Mouse (Mus musculus) myocyte (in vitro differentiated cells): Measurements from ENCODE around the gene Olfr1444. TPM values are rescaled to one million over a fixed set of nuclear protein-coding genes. Genes with fewer than 3 reads are reported as not detected.

Experiments used
- H3K27me3 ChIP-seq: one replicate; pipeline ENCODE4 v1.6.1; 2011; ENCODE audit not compliant: control insufficient read depth, insufficient read depth, insufficient read length
- H3K36me3 ChIP-seq: one replicate; pipeline ENCODE4 v1.6.1; 2011; ENCODE audit not compliant: control insufficient read depth, insufficient read depth
- H3K4me2 ChIP-seq: one replicate; pipeline ENCODE4 v1.6.1; 2011; ENCODE audit warnings: low read depth, control low read depth
- H3K4me3 ChIP-seq: one replicate; pipeline ENCODE4 v1.5.1; 2011; ENCODE audit warnings: mild to moderate bottlenecking, control low read depth, moderate library complexity
- H3K79me2 ChIP-seq: one replicate; pipeline ENCODE4 v1.6.1; 2011; ENCODE audit not compliant: control insufficient read depth, insufficient read depth
- H3ac ChIP-seq: one replicate; pipeline ENCODE4 v1.6.1; 2011; ENCODE audit not compliant: control insufficient read depth, insufficient read length
- CEBPB ChIP-seq: IDR thresholded peaks from 2 replicates; pipeline ENCODE4 v1.6.1; 2011; ENCODE audit warnings: mild to moderate bottlenecking, moderate library complexity; ENCODE audit not compliant: poor library complexity, insufficient read depth, severe bottlenecking
- E2F4 ChIP-seq: IDR thresholded peaks from one replicate; pipeline ENCODE4 v1.6.1; 2011; ENCODE audit warnings: mild to moderate bottlenecking, control low read depth, moderate library complexity; ENCODE audit not compliant: insufficient read depth
- MAX ChIP-seq: IDR thresholded peaks from one replicate; pipeline ENCODE4 v1.6.1; 2011; ENCODE audit warnings: low read depth, mild to moderate bottlenecking, control low read depth
- MYOD1 ChIP-seq, 3 experiments: IDR thresholded peaks; one replicate each; pipeline ENCODE4 v1.6.1; 2011; ENCODE audit warnings: control low read depth in 2 of 3, low read depth in 2 of 3, mild to moderate bottlenecking in 2 of 3, moderate library complexity in 1 of 3; ENCODE audit not compliant: insufficient read length in 2 of 3, control insufficient read depth in 1 of 3
- MYOG ChIP-seq, 3 experiments: IDR thresholded peaks; one replicate each; pipeline ENCODE4 v1.6.1; 2011; ENCODE audit warnings: control low read depth in 2 of 3, low read depth in 2 of 3, mild to moderate bottlenecking in 2 of 3; ENCODE audit not compliant: insufficient read length in 2 of 3, control insufficient read depth in 1 of 3, insufficient read depth in 1 of 3
- POLR2A ChIP-seq: IDR thresholded peaks from one replicate; pipeline ENCODE4 v1.6.1; 2011; ENCODE audit warnings: low read depth, mild to moderate bottlenecking, control low read depth, moderate library complexity; ENCODE audit not compliant: insufficient read length
- POLR2AphosphoS2 ChIP-seq: IDR thresholded peaks from one replicate; pipeline ENCODE4 v1.6.1; 2011; ENCODE audit warnings: low read depth, control low read depth; ENCODE audit not compliant: insufficient read length
- REST ChIP-seq: IDR thresholded peaks from one replicate; pipeline ENCODE4 v1.6.1; 2011; ENCODE audit warnings: mild to moderate bottlenecking, control low read depth, moderate library complexity; ENCODE audit not compliant: insufficient read depth, insufficient read length
- SRF ChIP-seq: IDR thresholded peaks from one replicate; pipeline ENCODE4 v1.6.1; 2011; ENCODE audit warnings: low read depth; ENCODE audit not compliant: control insufficient read depth, insufficient read length
- TCF12 ChIP-seq: IDR thresholded peaks from one replicate; pipeline ENCODE4 v1.6.1; 2011; ENCODE audit warnings: mild to moderate bottlenecking, control low read depth; ENCODE audit not compliant: poor library complexity, insufficient read depth, severe bottlenecking
- TCF3 ChIP-seq: IDR thresholded peaks from one replicate; pipeline ENCODE4 v1.6.1; 2011; ENCODE audit warnings: low read depth, control low read depth; ENCODE audit not compliant: insufficient read length
- USF1 ChIP-seq: IDR thresholded peaks from one replicate; pipeline ENCODE4 v1.6.1; 2011; ENCODE audit warnings: low read depth, mild to moderate bottlenecking, control low read depth, moderate library complexity
- polyA plus RNA-seq: library from polyadenylated mRNA; unstranded; fragments of >200 nt; fragmentation: generic; extraction: Trizol; gene quantifications from one replicate; pipeline ENCODE4 v1.2.1, GENCODE M21; 2012; ENCODE audit warnings: missing spikeins

The Olfr1444 gene
- polyA plus RNA-seq, 1 experiment, result not detected

- TF ChIP-seq MYOD1 (IDR thresholded peaks at IDR 0.05; ENCODE audit: control insufficient read depth in 1 of 3, insufficient read length in 2 of 3, low read depth in 2 of 3) (no peak), POLR2AphosphoS2 (no peak), USF1 (no peak), TCF3 (no peak)
- no peaks in the 10 kb centered on the region for H3K36me3 ChIP-seq
- H3K79me2 ChIP-seq, result no peaks in the 10 kb centered on the region
- H3K27me3 ChIP-seq, result no peaks in the 10 kb centered on the region
- no peak overlapping the region for H3ac ChIP-seq
- H3K4me2 ChIP-seq, result no peak overlapping the region
- H3K4me3 ChIP-seq, result no peak overlapping the region
Observed at GRCm38 (mm10) chr19:12838507-12838906, 18.6 kb upstream of the Olfr1444 start.

GRCm38 (mm10) chr19:12846382-12846781 lies 10.7 kb upstream of the Olfr1444 start, which contains the start of gene Gm5244:
Gm5244 (plus strand) TSS chr19:12846682.
- TF ChIP-seq USF1, result no peak
- no peak for TF ChIP-seq TCF3
- no peak for TF ChIP-seq E2F4
- TF ChIP-seq CEBPB, result no peak
- TF ChIP-seq POLR2A, result no peak
- no peak for TF ChIP-seq MYOG (IDR thresholded peaks at IDR 0.05; ENCODE audit: control insufficient read depth in 1 of 3, insufficient read depth in 1 of 3, insufficient read length in 2 of 3, low read depth in 2 of 3)
- no peak for TF ChIP-seq REST
- no peak for TF ChIP-seq MYOD1 (IDR thresholded peaks at IDR 0.05; ENCODE audit: control insufficient read depth in 1 of 3, insufficient read length in 2 of 3, low read depth in 2 of 3)
- no peak for TF ChIP-seq SRF
- TF ChIP-seq TCF12, result no peak
- TF ChIP-seq POLR2AphosphoS2, result no peak
- TF ChIP-seq MAX, result no peak
- no peak within 1 kb of the TSS for H3K4me2 ChIP-seq
- H3K4me3 ChIP-seq, result no peak within 1 kb of the TSS
- H3K79me2 ChIP-seq, result no peaks in the 10 kb centered on the region
- H3K36me3 ChIP-seq, result no peaks in the 10 kb centered on the region
- no peaks in the 10 kb centered on the region for H3K27me3 ChIP-seq
- H3ac ChIP-seq, result no peak within 1 kb of the TSS

DNA sequence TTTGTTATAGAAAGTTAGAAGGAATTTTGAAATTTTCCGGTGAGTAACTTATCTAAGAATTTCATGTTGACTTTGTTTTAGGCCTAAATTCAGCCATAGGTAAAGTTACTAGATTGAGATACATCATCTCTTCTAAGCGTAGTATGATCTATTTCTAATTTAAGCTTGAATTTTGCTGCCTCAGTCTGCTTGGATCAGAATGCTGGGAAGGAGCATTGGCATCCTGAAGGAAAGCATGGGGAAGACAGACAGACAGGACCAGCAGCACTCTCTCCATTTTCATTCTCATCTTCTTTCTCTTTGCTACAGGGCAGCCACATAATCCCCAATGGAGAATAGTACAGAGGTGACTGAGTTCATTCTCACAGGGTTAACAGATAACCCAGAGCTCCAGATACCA lies 26.5 kb downstream of the Olfr1444 start, which contains the start of gene Olfr1445:
Olfr1445 (plus strand) TSS at position 301 of the 400 bp plus-strand sequence.
- Histone ChIP-seq H3ac (no peak within 1 kb of the TSS), H3K4me3 (no peak within 1 kb of the TSS), H3K36me3 (no peaks in the 10 kb centered on the region), H3K4me2 (no peak within 1 kb of the TSS), H3K79me2 (no peaks in the 10 kb centered on the region), H3K27me3 (no peaks in the 10 kb centered on the region)
- TF ChIP-seq TCF12 (no peak), CEBPB (no peak), MYOD1 (IDR thresholded peaks at IDR 0.05; ENCODE audit: control insufficient read depth in 1 of 3, insufficient read length in 2 of 3, low read depth in 2 of 3) (no peak), USF1 (no peak), TCF3 (no peak), SRF (no peak), E2F4 (no peak), REST (no peak), POLR2A (no peak), MAX (no peak), POLR2AphosphoS2 (no peak), MYOG (IDR thresholded peaks at IDR 0.05; ENCODE audit: control insufficient read depth in 1 of 3, insufficient read depth in 1 of 3, insufficient read length in 2 of 3, low read depth in 2 of 3) (no peak)

DNA sequence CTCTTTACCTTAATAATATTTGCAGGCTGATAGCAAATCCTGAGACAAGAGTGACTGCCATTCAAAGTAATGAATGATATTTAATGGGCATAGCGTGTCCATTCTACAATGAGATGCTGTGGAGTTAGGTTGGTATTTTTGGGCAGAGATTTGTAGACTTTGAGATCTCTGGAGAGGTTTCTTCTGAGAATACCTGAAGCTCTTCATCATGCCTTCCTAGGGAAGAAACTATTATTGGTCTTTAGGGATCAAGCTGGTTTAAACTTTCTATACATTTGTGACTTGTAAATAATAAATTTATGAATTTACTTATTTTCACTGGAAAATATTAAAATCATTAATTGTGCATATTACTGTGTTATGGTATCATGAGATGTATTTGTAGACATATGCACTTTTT lies 36.3 kb downstream of the Olfr1444 start, which contains the start of gene Olfr1446:
Olfr1446 (minus strand) TSS at position 101 of the 400 bp plus-strand sequence.
- H3K36me3 ChIP-seq, result no peaks in the 10 kb centered on the region

GRCm38 (mm10) chr19:12903643-12904042 lies 46.6 kb downstream of the Olfr1444 start, which contains the start of gene Olfr1447:
Olfr1447 (minus strand) TSS chr19:12903743.
- Histone ChIP-seq H3K27me3 (no peaks in the 10 kb centered on the region), H3K4me2 (no peak within 1 kb of the TSS), H3K79me2 (no peaks in the 10 kb centered on the region), H3ac (no peak within 1 kb of the TSS), H3K36me3 (no peaks in the 10 kb centered on the region), H3K4me3 (no peak within 1 kb of the TSS)
- TF ChIP-seq MYOG (IDR thresholded peaks at IDR 0.05; ENCODE audit: control insufficient read depth in 1 of 3, insufficient read depth in 1 of 3, insufficient read length in 2 of 3, low read depth in 2 of 3) (no peak), SRF (no peak), TCF12 (no peak), REST (no peak), POLR2AphosphoS2 (no peak), POLR2A (no peak), CEBPB (no peak), MAX (no peak), MYOD1 (IDR thresholded peaks at IDR 0.05; ENCODE audit: control insufficient read depth in 1 of 3, insufficient read length in 2 of 3, low read depth in 2 of 3) (no peak), TCF3 (no peak), USF1 (no peak), E2F4 (no peak)

More for the DNA sequence above, 36.3 kb downstream of the Olfr1444 start, which contains the start of gene Olfr1446:
- H3ac ChIP-seq, result no peak within 1 kb of the TSS
- no peak within 1 kb of the TSS for H3K4me2 ChIP-seq
- no peaks in the 10 kb centered on the region for H3K27me3 ChIP-seq
- H3K4me3 ChIP-seq, result no peak within 1 kb of the TSS
- TF ChIP-seq MYOD1 (IDR thresholded peaks at IDR 0.05; ENCODE audit: control insufficient read depth in 1 of 3, insufficient read length in 2 of 3, low read depth in 2 of 3) (no peak), MAX (no peak), REST (no peak), USF1 (no peak), POLR2A (no peak), MYOG (IDR thresholded peaks at IDR 0.05; ENCODE audit: control insufficient read depth in 1 of 3, insufficient read depth in 1 of 3, insufficient read length in 2 of 3, low read depth in 2 of 3) (no peak), E2F4 (no peak), POLR2AphosphoS2 (no peak)
- no peaks in the 10 kb centered on the region for H3K79me2 ChIP-seq
